Mouse (Mus musculus): ENCODE measurements around the gene Tuba4a. TPM values are rescaled to one million over a fixed set of nuclear protein-coding genes. Genes with fewer than 3 reads are reported as not detected.

The Tuba4a gene
- polyA plus RNA-seq, 1 experiment from 2014 or later, result 21.3 TPM

DNA sequence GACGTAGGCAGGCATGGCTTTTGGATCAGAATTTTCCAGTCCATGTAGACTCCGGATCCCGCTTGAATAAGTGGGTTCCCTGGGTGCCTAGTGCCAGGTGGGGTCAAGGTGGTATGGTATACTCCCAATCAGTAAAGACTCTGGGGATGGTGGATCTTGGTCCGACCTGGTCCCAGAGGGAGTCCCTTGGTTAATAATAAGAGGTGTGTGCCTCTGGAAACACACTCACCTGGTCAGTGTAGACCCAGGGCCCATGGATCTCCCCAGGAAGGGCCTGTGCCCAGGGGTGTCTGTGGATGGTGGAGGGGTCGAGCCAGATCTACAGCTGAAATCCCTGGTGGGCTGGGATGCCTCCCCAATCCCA is 28.4 kb downstream of the Tuba4a start:
- H3K27me3 ChIP-seq (ENCODE audit: insufficient read depth, low read length), result no peaks in the 10 kb centered on the region
- 39% methylated on average over 5 of the region's 5 CpGs for WGBS
- no peak for TF ChIP-seq CTCF (IDR thresholded peaks at IDR 0.05; ENCODE audit: low read depth)
- H3K27ac ChIP-seq (ENCODE audit: low read depth), result peak overlapping the region; percentile 70; the same call in 1 of the 2 replicates
- H3K36me3 ChIP-seq (ENCODE audit: insufficient read depth), result peaks cover 27% of the 10 kb centered on the region
- ATAC-seq (ENCODE audit: insufficient read depth) (no peak; the same call in 1 of the 2 replicates), DNase-seq (no peak)
- H3K4me3 ChIP-seq (ENCODE audit: low read depth, low read length), result peak overlapping the region; percentile 67
- H3K9me3 ChIP-seq (ENCODE audit: low read depth, low read length), result no peaks in the 10 kb centered on the region
- peak overlapping the region; percentile 88 for H3K4me2 ChIP-seq
- peak overlapping the region; percentile 79 for H3K9ac ChIP-seq
- peaks cover 16% of the 10 kb centered on the region for H3K4me1 ChIP-seq (ENCODE audit: insufficient read depth)

- 49% methylated on average over 2 of the region's 2 CpGs for WGBS
- peaks cover 27% of the 10 kb centered on the region for H3K36me3 ChIP-seq (ENCODE audit: insufficient read depth)
Observed at GRCm38 (mm10) chr1:75190577-75190976, 29.1 kb downstream of the Tuba4a start.

DNA sequence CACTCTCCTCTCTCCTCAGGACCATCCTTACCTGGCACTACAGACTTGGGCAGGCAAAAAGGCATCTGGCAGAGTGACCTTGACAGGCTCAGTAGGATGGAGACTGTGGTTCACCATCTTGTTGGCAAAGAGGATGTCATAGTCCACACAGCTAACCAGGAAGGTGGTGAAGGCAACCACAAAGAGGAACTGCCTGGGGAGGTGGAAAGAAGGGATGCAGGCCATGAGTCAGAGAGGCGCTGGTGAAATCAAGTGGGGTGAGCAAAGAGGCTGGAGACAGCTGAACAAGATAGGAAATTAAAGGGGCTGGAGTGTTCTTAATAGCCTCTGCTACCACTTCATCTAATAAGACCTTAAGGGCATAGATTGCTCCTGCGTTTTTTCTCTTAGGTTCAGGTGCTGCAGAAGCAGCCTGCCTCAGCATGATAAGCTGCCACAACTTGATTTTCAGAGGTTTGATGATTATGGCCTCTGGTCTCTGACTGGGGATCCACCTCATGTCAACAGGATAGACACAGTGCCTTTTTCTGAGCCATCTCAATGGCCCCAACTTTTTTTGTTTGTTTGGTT is 31.7 kb downstream of the Tuba4a start:
- Histone ChIP-seq H3K9ac (no peak overlapping the region), H3K36me3 (ENCODE audit: insufficient read depth) (peaks cover 39% of the 10 kb centered on the region), H3K4me2 (no peak overlapping the region), H3K27me3 (ENCODE audit: insufficient read depth, low read length) (no peaks in the 10 kb centered on the region), H3K4me3 (ENCODE audit: low read depth, low read length) (no peak overlapping the region), H3K27ac (ENCODE audit: low read depth) (no peak overlapping the region), H3K9me3 (ENCODE audit: low read depth, low read length) (no peaks in the 10 kb centered on the region), H3K4me1 (ENCODE audit: insufficient read depth) (peaks cover 11% of the 10 kb centered on the region)
- no peak for TF ChIP-seq CTCF (IDR thresholded peaks at IDR 0.05; ENCODE audit: low read depth)
- ATAC-seq (ENCODE audit: insufficient read depth) (no peak), DNase-seq (no peak)
- WGBS, result 88% methylated on average over 2 of the region's 2 CpGs

More at GRCm38 (mm10) chr1:75190577-75190976, 29.1 kb downstream of the Tuba4a start:
- TF ChIP-seq CTCF (IDR thresholded peaks at IDR 0.05; ENCODE audit: low read depth), result no peak
- Histone ChIP-seq H3K9ac (peak overlapping the region; percentile 79), H3K27me3 (ENCODE audit: insufficient read depth, low read length) (no peaks in the 10 kb centered on the region), H3K9me3 (ENCODE audit: low read depth, low read length) (no peaks in the 10 kb centered on the region), H3K27ac (ENCODE audit: low read depth) (no peak overlapping the region), H3K4me3 (ENCODE audit: low read depth, low read length) (peak overlapping the region; percentile 67; the same call in 1 of the 2 replicates), H3K4me1 (ENCODE audit: insufficient read depth) (peaks cover 16% of the 10 kb centered on the region), H3K4me2 (peak overlapping the region; percentile 88)
- DNase-seq (no peak), ATAC-seq (ENCODE audit: insufficient read depth) (no peak)

- peaks cover 47% of the 10 kb centered on the region for H3K36me3 ChIP-seq (ENCODE audit: insufficient read depth)
Observed at GRCm38 (mm10) chr1:75187126-75187525, 32.5 kb downstream of the Tuba4a start.

GRCm38 (mm10) chr1:75185495-75185894 is 34.2 kb downstream of the Tuba4a start:
- DNase-seq (no peak), ATAC-seq (ENCODE audit: insufficient read depth) (no peak)
- no peak overlapping the region for H3K4me3 ChIP-seq (ENCODE audit: low read depth, low read length)
- H3K9ac ChIP-seq, result no peak overlapping the region
- no peak overlapping the region for H3K4me2 ChIP-seq
- no peaks in the 10 kb centered on the region for H3K9me3 ChIP-seq (ENCODE audit: low read depth, low read length)
- no peak for TF ChIP-seq CTCF (IDR thresholded peaks at IDR 0.05; ENCODE audit: low read depth)
- 88% methylated on average over 11 of the region's 11 CpGs for WGBS
- no peak overlapping the region for H3K27ac ChIP-seq (ENCODE audit: low read depth)
- H3K27me3 ChIP-seq (ENCODE audit: insufficient read depth, low read length), result no peaks in the 10 kb centered on the region
- peaks cover 52% of the 10 kb centered on the region for H3K36me3 ChIP-seq (ENCODE audit: insufficient read depth)
- H3K4me1 ChIP-seq (ENCODE audit: insufficient read depth), result 0 out of 2 replicates have a peak, but pooled peaks cover under 1% of the 10 kb centered on the region

More at GRCm38 (mm10) chr1:75187126-75187525, 32.5 kb downstream of the Tuba4a start:
- DNase-seq (peak; percentile 55), ATAC-seq (ENCODE audit: insufficient read depth) (no peak)
- H3K9ac ChIP-seq, result no peak overlapping the region
- no peak overlapping the region for H3K27ac ChIP-seq (ENCODE audit: low read depth)
- H3K4me2 ChIP-seq, result no peak overlapping the region
- no peaks in the 10 kb centered on the region for H3K27me3 ChIP-seq (ENCODE audit: insufficient read depth, low read length)
- TF ChIP-seq CTCF (IDR thresholded peaks at IDR 0.05; ENCODE audit: low read depth), result no peak
- no peaks in the 10 kb centered on the region for H3K9me3 ChIP-seq (ENCODE audit: low read depth, low read length)
- no peak overlapping the region for H3K4me3 ChIP-seq (ENCODE audit: low read depth, low read length)
- H3K4me1 ChIP-seq (ENCODE audit: insufficient read depth), result peaks cover 9% of the 10 kb centered on the region; the same call in 1 of the 2 replicates

GRCm38 (mm10) chr1:75182160-75182559 is 37.5 kb downstream of the Tuba4a start:
- ATAC-seq (ENCODE audit: insufficient read depth), result no peak

GRCm38 (mm10) chr1:75181377-75181870 is 38.2 kb downstream of the Tuba4a start:
- H3K4me2 ChIP-seq, result no peak overlapping the region
- ATAC-seq (ENCODE audit: insufficient read depth) (no peak), DNase-seq (no peak)
- H3K4me3 ChIP-seq (ENCODE audit: low read depth, low read length), result no peak overlapping the region
- TF ChIP-seq CTCF (IDR thresholded peaks at IDR 0.05; ENCODE audit: low read depth), result no peak
- H3K27me3 ChIP-seq (ENCODE audit: insufficient read depth, low read length), result no peaks in the 10 kb centered on the region
- no peak overlapping the region for H3K27ac ChIP-seq (ENCODE audit: low read depth)
- peaks cover 43% of the 10 kb centered on the region for H3K36me3 ChIP-seq (ENCODE audit: insufficient read depth)
- no peak overlapping the region; the same call in 1 of the 2 replicates for H3K9ac ChIP-seq
- H3K4me1 ChIP-seq (ENCODE audit: insufficient read depth), result no peaks in the 10 kb centered on the region
- no peaks in the 10 kb centered on the region for H3K9me3 ChIP-seq (ENCODE audit: low read depth, low read length)
- 80% methylated on average over 4 of the region's 4 CpGs for WGBS

More at GRCm38 (mm10) chr1:75182160-75182559, 37.5 kb downstream of the Tuba4a start:
- Histone ChIP-seq H3K27me3 (ENCODE audit: insufficient read depth, low read length) (no peaks in the 10 kb centered on the region), H3K36me3 (ENCODE audit: insufficient read depth) (peaks cover 47% of the 10 kb centered on the region), H3K4me2 (no peak overlapping the region), H3K9ac (no peak overlapping the region), H3K4me3 (ENCODE audit: low read depth, low read length) (no peak overlapping the region), H3K9me3 (ENCODE audit: low read depth, low read length) (no peaks in the 10 kb centered on the region), H3K27ac (ENCODE audit: low read depth) (no peak overlapping the region), H3K4me1 (ENCODE audit: insufficient read depth) (no peaks in the 10 kb centered on the region)
- WGBS, result 65% methylated on average over 4 of the region's 4 CpGs
- no peak for DNase-seq
- TF ChIP-seq CTCF (IDR thresholded peaks at IDR 0.05; ENCODE audit: low read depth), result peak; percentile 20; the same call in 1 of the 2 replicates

Measured in lung, embryonic 14.5 days (tissue).